Mouse (Mus musculus) small intestine, adult 2 months (tissue): Measurements from ENCODE around the gene Ubl3.

ENCODE experiments used
- CTCF ChIP-seq: fragments of 200-500 bp; IDR thresholded peaks from 2 replicates; pipeline ENCODE4 v1.5.1; 2012; ENCODE audit warnings: low read depth, mild to moderate bottlenecking, control low read depth, inconsistent platforms, low read length, moderate library complexity, mixed read lengths; ENCODE audit not compliant: insufficient replicate concordance, insufficient read length; ENCODE audit errors: extremely low read depth
- POLR2A ChIP-seq: fragments of 200-500 bp; IDR thresholded peaks from 2 replicates; pipeline ENCODE4 v1.6.1; 2012; ENCODE audit warnings: low read depth, mild to moderate bottlenecking, control low read depth, inconsistent platforms, low read length, moderate library complexity

DNA sequence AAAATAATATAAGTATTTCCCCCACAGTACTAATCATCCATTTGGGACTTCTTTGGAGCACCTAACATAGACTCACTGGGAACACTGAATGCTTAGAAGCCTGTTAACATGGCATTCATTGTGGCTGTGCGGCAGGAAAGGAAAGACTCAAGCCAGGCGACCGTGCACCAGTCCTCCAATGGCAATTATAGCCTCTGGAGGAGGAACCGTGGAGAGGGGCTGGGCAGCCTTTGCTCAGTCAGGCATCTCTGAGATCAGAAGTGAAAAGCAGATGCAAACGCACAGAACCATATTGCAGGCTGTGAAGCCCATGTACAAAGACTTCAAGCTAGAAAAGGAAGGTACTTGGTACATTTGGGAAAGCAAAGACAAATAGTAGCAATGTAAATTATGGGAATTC is 20.4 kb downstream of the Ubl3 start:
- TF ChIP-seq POLR2A (no peak), CTCF (no peak)
